Mouse (Mus musculus) intestine, embryonic 14.5 days (tissue): Measurements from ENCODE around the gene Rasl10a. TPM values are rescaled to one million over a fixed set of nuclear protein-coding genes. Genes with fewer than 3 reads are reported as not detected.

ENCODE experiments used
- ATAC-seq: fragments of 200-750 bp; cut with Nextera tagmentation; replicated peaks from 2 replicates; pipeline ENCODE4 v1.8.0; 2017; ENCODE audit warnings: low read depth, moderate number of reproducible peaks, moderate TSS enrichment, moderate library complexity; ENCODE audit not compliant: low FRiP score, low TSS enrichment
- DNase-seq: peaks from one replicate; pipeline ENCODE4 v3.0.0-alpha.2; 2018; ENCODE audit warnings: low spot score
- H3K27ac ChIP-seq: fragments of 300-500 bp; sonication (generic); 2 replicates; pipeline ENCODE4 v1.5.1; 2014; ENCODE audit warnings: low read depth, mild to moderate bottlenecking, control low read depth
- H3K27me3 ChIP-seq: fragments of 300-500 bp; sonication (generic); replicated peaks from 2 replicates; pipeline ENCODE4 v1.6.1; 2014; ENCODE audit warnings: low read length, control low read depth; ENCODE audit not compliant: control insufficient read depth, insufficient read depth
- H3K36me3 ChIP-seq: fragments of 300-500 bp; sonication (generic); 2 replicates; pipeline ENCODE4 v1.6.1; 2014; ENCODE audit warnings: low read length, control low read depth; ENCODE audit not compliant: control insufficient read depth, insufficient read depth
- H3K4me1 ChIP-seq: fragments of 300-500 bp; sonication (generic); replicated peaks from 2 replicates; pipeline ENCODE4 v1.6.1; 2014; ENCODE audit warnings: low read length, control low read depth, mixed read lengths; ENCODE audit not compliant: control insufficient read depth, insufficient read depth
- H3K4me2 ChIP-seq: fragments of 300-500 bp; sonication (generic); 2 replicates; pipeline ENCODE4 v1.6.1; 2014; ENCODE audit warnings: low read length
- H3K4me3 ChIP-seq: fragments of 300-500 bp; sonication (generic); 2 replicates; pipeline ENCODE4 v1.5.1; 2014; ENCODE audit warnings: low read depth, low read length, control low read depth, mixed read lengths
- H3K9ac ChIP-seq: fragments of 300-500 bp; sonication (generic); 2 replicates; pipeline ENCODE4 v1.6.1; 2014; ENCODE audit warnings: mild to moderate bottlenecking, low read length
- H3K9me3 ChIP-seq: fragments of 300-500 bp; sonication (generic); 2 replicates; pipeline ENCODE4 v1.6.1; 2016; ENCODE audit warnings: low read length, control low read depth; ENCODE audit not compliant: control insufficient read depth
- WGBS: fragments of 180-500 bp; shearing (Covaris S2); extraction: QIAGEN DNeasy Blood & Tissue Kit; methylation state at CpG from one replicate; pipeline ENCODE4 v1.1.7; 2014; 5-methylcytosine and 5-hydroxymethylcytosine counted together
- polyA plus RNA-seq: library from polyadenylated mRNA; unstranded; fragments of >200 nt; fragmentation: Nextera tagmentation; extraction: Ambion mirVana; gene quantifications from 2 replicates; pipeline ENCODE4 v1.2.1, GENCODE M21; 2014

Gene Rasl10a
- polyA plus RNA-seq, 1 experiment from 2014 or later, result 1.1 TPM

- Histone ChIP-seq H3K4me2 (no peak overlapping the region), H3K4me3 (no peak overlapping the region), H3K27me3 (no peaks in the 10 kb centered on the region), H3K27ac (no peak overlapping the region), H3K36me3 (peaks cover 95% of the 10 kb centered on the region), H3K9ac (no peak overlapping the region), H3K4me1 (no peaks in the 10 kb centered on the region; the same call in 1 of the 2 replicates), H3K9me3 (no peaks in the 10 kb centered on the region)
- no peak for ATAC-seq
- 95% methylated on average over 1 of the region's 1 CpGs for WGBS
- DNase-seq, result no peak
Observed at GRCm38 (mm10) chr11:5089147-5089546, 31.2 kb downstream of the Rasl10a start.

GRCm38 (mm10) chr11:5091706-5092105 is 33.8 kb downstream of the Rasl10a start:
- no peaks in the 10 kb centered on the region for H3K9me3 ChIP-seq
- no peak overlapping the region for H3K9ac ChIP-seq
- H3K4me2 ChIP-seq, result no peak overlapping the region
- H3K27me3 ChIP-seq, result no peaks in the 10 kb centered on the region
- H3K4me3 ChIP-seq, result no peak overlapping the region
- WGBS, result 56% methylated on average over 2 of the region's 2 CpGs
- no peak overlapping the region for H3K27ac ChIP-seq
- peaks cover 69% of the 10 kb centered on the region for H3K36me3 ChIP-seq
- ATAC-seq (no peak), DNase-seq (no peak)
- peaks cover 6% of the 10 kb centered on the region for H3K4me1 ChIP-seq

- Histone ChIP-seq H3K4me3 (no peak overlapping the region), H3K27ac (no peak overlapping the region), H3K27me3 (no peaks in the 10 kb centered on the region), H3K36me3 (peaks cover 30% of the 10 kb centered on the region), H3K9ac (no peak overlapping the region), H3K4me2 (no peak overlapping the region), H3K4me1 (peaks cover 22% of the 10 kb centered on the region), H3K9me3 (no peaks in the 10 kb centered on the region)
- WGBS, result 76% methylated on average over 5 of the region's 5 CpGs
- no peak for ATAC-seq
- DNase-seq, result no peak
Observed at GRCm38 (mm10) chr11:5095877-5096276, 37.9 kb downstream of the Rasl10a start.

GRCm38 (mm10) chr11:5096480-5097020 is 38.6 kb downstream of the Rasl10a start:
- Histone ChIP-seq H3K9me3 (no peaks in the 10 kb centered on the region), H3K4me3 (peak overlapping the region; percentile 99; the same call in 1 of the 2 replicates), H3K27ac (no peak overlapping the region), H3K4me1 (peaks cover 25% of the 10 kb centered on the region), H3K27me3 (no peaks in the 10 kb centered on the region), H3K36me3 (peaks cover 23% of the 10 kb centered on the region), H3K4me2 (peak overlapping the region; percentile 94), H3K9ac (peak overlapping the region; percentile 5; the same call in 1 of the 2 replicates)
- WGBS, result 62% methylated on average over 8 of the region's 8 CpGs
- ATAC-seq (no peak), DNase-seq (no peak)

- no peaks in the 10 kb centered on the region for H3K9me3 ChIP-seq
- peaks cover 25% of the 10 kb centered on the region for H3K4me1 ChIP-seq
- ATAC-seq (no peak), DNase-seq (peak; percentile 70)
- H3K9ac ChIP-seq, result peak overlapping the region; percentile 100
- peak overlapping the region; percentile 94 for H3K4me2 ChIP-seq
- H3K4me3 ChIP-seq, result peak overlapping the region; percentile 99
- under 1% methylated on average over 44 of the region's 44 CpGs for WGBS
- H3K36me3 ChIP-seq, result peaks cover 8% of the 10 kb centered on the region
- H3K27me3 ChIP-seq, result no peaks in the 10 kb centered on the region
- H3K27ac ChIP-seq, result peak overlapping the region; percentile 99
Observed at GRCm38 (mm10) chr11:5098035-5098735, 40.3 kb downstream of the Rasl10a start.

- Histone ChIP-seq H3K27me3 (no peaks in the 10 kb centered on the region), H3K27ac (peak within 1 kb of the TSS; percentile 99), H3K4me2 (peak within 1 kb of the TSS; percentile 94), H3K9me3 (no peaks in the 10 kb centered on the region), H3K4me1 (peaks cover 25% of the 10 kb centered on the region), H3K4me3 (peak within 1 kb of the TSS; percentile 99), H3K36me3 (peaks cover 8% of the 10 kb centered on the region; the same call in 1 of the 2 replicates), H3K9ac (peak within 1 kb of the TSS; percentile 100)
- under 1% methylated on average over 79 of the region's 92 CpGs for WGBS
- peak; percentile 100 for DNase-seq
- peak; percentile 92 for ATAC-seq
Observed at GRCm38 (mm10) chr11:5098736-5099542, 41.0 kb downstream of the Rasl10a start, which contains the start of the genes Rhbdd3 and Ewsr1. Gene Rhbdd3, plus strand, starts transcription at chr11:5098926. Gene Ewsr1, minus strand, starts transcription at chr11:5099266.

- ATAC-seq, result peak; percentile 77
- Histone ChIP-seq H3K9ac (peak overlapping the region; percentile 100), H3K27ac (peak overlapping the region; percentile 99), H3K27me3 (no peaks in the 10 kb centered on the region), H3K36me3 (peaks cover 14% of the 10 kb centered on the region), H3K4me3 (peak overlapping the region; percentile 99), H3K4me2 (peak overlapping the region; percentile 93), H3K4me1 (peaks cover 25% of the 10 kb centered on the region), H3K9me3 (no peaks in the 10 kb centered on the region)
- peak; percentile 96 for DNase-seq
- WGBS, result under 1% methylated on average over 31 of the region's 31 CpGs
Observed at GRCm38 (mm10) chr11:5099576-5100183, 41.8 kb downstream of the Rasl10a start.

- H3K9ac ChIP-seq, result peak overlapping the region; percentile 100
- peak overlapping the region; percentile 99 for H3K27ac ChIP-seq
- WGBS, result under 1% methylated on average over 7 of the region's 7 CpGs
- H3K9me3 ChIP-seq, result no peaks in the 10 kb centered on the region
- peak overlapping the region; percentile 93 for H3K4me2 ChIP-seq
- ATAC-seq (no peak), DNase-seq (no peak)
- peaks cover 19% of the 10 kb centered on the region for H3K36me3 ChIP-seq
- H3K4me3 ChIP-seq, result peak overlapping the region; percentile 99
- H3K27me3 ChIP-seq, result no peaks in the 10 kb centered on the region
- peaks cover 25% of the 10 kb centered on the region for H3K4me1 ChIP-seq
Observed at GRCm38 (mm10) chr11:5100283-5100682, 42.4 kb downstream of the Rasl10a start.
